Mouse (Mus musculus) limb, embryonic 14.5 days (tissue): ENCODE measurements around the gene Itk. TPM values are rescaled to one million over a fixed set of nuclear protein-coding genes. Genes with fewer than 3 reads are reported as not detected.

Experiments
- ATAC-seq: fragments of 200-750 bp; cut with Nextera tagmentation; 2 replicates; pipeline ENCODE4 v1.8.0; 2017; ENCODE audit warnings: low read depth, moderate number of reproducible peaks, moderate TSS enrichment; ENCODE audit not compliant: low FRiP score
- DNase-seq: peaks from one replicate; pipeline ENCODE4 v3.0.0-alpha.2; 2015; ENCODE audit warnings: low spot score
- H3K27ac ChIP-seq: fragments of 300-500 bp; sonication (generic); replicated peaks from 2 replicates; pipeline ENCODE4 v1.5.1; 2014; ENCODE audit warnings: low read depth, mild to moderate bottlenecking, low read length, moderate library complexity, mixed read lengths
- H3K27me3 ChIP-seq: fragments of 300-500 bp; sonication (generic); 2 replicates; pipeline ENCODE4 v1.6.1; 2014; ENCODE audit warnings: low read length, mixed read lengths; ENCODE audit not compliant: control insufficient read depth, insufficient read depth
- H3K36me3 ChIP-seq: fragments of 300-500 bp; sonication (generic); 2 replicates; pipeline ENCODE4 v1.6.1; 2014; ENCODE audit warnings: mild to moderate bottlenecking, low read length, moderate library complexity, mixed read lengths; ENCODE audit not compliant: control insufficient read depth, insufficient read depth
- H3K4me1 ChIP-seq: fragments of 300-500 bp; sonication (generic); 2 replicates; pipeline ENCODE4 v1.6.1; 2014; ENCODE audit warnings: antibody characterized with exemption, low read length, mixed read lengths; ENCODE audit not compliant: control insufficient read depth, insufficient read depth
- H3K4me2 ChIP-seq: fragments of 300-500 bp; sonication (generic); replicated peaks from 2 replicates; pipeline ENCODE4 v1.6.1; 2014; ENCODE audit warnings: low read depth, mild to moderate bottlenecking, low read length, moderate library complexity; ENCODE audit not compliant: severe bottlenecking
- H3K4me3 ChIP-seq: fragments of 300-500 bp; sonication (generic); replicated peaks from 2 replicates; pipeline ENCODE4 v1.5.1; 2014; ENCODE audit warnings: low read length
- H3K9ac ChIP-seq: fragments of 300-500 bp; sonication (generic); 2 replicates; pipeline ENCODE4 v1.6.1; 2014; ENCODE audit warnings: mild to moderate bottlenecking, low read depth, low read length, moderate library complexity; ENCODE audit not compliant: severe bottlenecking
- H3K9me3 ChIP-seq: fragments of 300-500 bp; sonication (generic); 2 replicates; pipeline ENCODE4 v1.6.1; 2016; ENCODE audit warnings: low read length; ENCODE audit not compliant: control insufficient read depth
- POLR2A ChIP-seq: fragments of 200-500 bp; IDR thresholded peaks from 2 replicates; pipeline ENCODE4 v1.8.0; 2012; ENCODE audit warnings: inconsistent platforms, mild to moderate bottlenecking, moderate library complexity, borderline replicate concordance; ENCODE audit not compliant: insufficient read depth, insufficient read length; ENCODE audit errors: extremely low read depth
- WGBS: fragments of 180-500 bp; shearing (Covaris S2); extraction: QIAGEN DNeasy Blood & Tissue Kit; methylation state at CpG from one replicate; pipeline ENCODE4 v1.1.7; 2014; 5-methylcytosine and 5-hydroxymethylcytosine counted together
- polyA plus RNA-seq, 2 experiments: library from polyadenylated mRNA; depleted of rRNA in 1 of 2; stranded (reverse) in 1 of 2; unstranded in 1 of 2; fragments of >200 nt; fragmentation: Nextera tagmentation in 1 of 2; extraction: Ambion mirVana in 1 of 2; gene quantifications; 2 replicates each; pipeline versions ENCODE4 v1.2.1 to v1.2.3; 2012 to 2014

The Itk gene
- polyA plus RNA-seq, 2 experiments, result 0.14 to 0.28 TPM

DNA sequence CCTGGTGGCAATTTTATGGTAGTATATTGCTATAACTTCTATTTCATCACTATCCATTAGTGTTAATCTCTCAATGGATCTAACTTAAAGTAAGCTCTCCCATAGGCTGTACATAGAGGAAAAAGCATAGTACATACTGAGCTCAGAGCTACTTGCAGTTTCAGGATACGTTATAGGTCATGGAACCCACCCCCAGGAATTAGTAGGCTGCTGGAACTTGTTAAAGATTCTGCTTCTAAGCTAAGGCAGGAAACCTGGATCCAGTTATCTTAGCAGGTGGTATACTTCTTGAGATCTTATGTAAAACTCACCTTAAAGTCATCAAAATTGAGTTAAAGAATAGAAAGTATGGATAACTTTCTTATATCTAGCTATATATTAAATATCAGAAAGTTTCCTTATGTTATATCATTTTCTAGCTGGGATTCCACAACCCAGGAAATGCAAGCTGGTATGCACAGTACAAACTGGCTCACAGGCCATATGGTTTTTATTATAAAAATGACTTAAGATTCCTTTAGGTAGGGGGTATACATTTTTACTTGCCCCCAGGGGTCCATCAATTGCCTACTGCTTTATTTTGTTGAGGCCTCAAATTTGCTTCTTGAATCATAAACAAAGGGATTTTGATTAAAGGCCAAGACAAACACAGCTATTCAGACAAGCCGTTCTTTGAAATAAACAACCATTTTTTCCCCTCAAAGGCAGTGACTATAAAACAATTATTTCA is 39.5 kb downstream of the Itk start:
- Histone ChIP-seq H3K4me1 (peaks cover 17% of the 10 kb centered on the region), H3K27ac (no peak overlapping the region), H3K4me2 (no peak overlapping the region), H3K9ac (no peak overlapping the region), H3K4me3 (no peak overlapping the region), H3K36me3 (no peaks in the 10 kb centered on the region), H3K9me3 (no peaks in the 10 kb centered on the region), H3K27me3 (no peaks in the 10 kb centered on the region)
- ATAC-seq (peak; percentile 67; the same call in 1 of the 2 replicates), DNase-seq (peak; percentile 45)
- WGBS, result 14% methylated on average over 2 of the region's 2 CpGs
- TF ChIP-seq POLR2A, result no peak

DNA sequence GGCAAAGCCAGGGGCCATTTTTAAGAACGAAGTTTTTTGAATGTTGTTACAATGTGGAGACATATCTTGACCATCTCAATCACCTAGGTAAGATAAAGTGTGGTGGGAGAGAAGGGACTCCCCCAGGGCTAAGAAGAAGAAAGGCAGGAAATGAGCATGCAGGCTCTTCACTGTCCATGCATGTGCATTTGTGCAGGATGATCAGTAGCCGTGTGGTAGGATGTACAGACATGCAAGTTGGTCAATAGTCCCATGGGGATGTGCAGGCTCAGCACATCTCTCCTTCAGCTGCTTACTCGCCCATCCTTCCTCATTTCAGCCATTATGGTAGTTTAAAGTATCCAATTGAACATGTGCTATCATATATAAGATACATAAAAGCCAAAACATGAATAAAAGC is 40.9 kb downstream of the Itk start:
- Histone ChIP-seq H3K4me1 (peaks cover 17% of the 10 kb centered on the region), H3K4me2 (no peak overlapping the region), H3K4me3 (no peak overlapping the region), H3K27me3 (no peaks in the 10 kb centered on the region), H3K9ac (no peak overlapping the region), H3K36me3 (no peaks in the 10 kb centered on the region), H3K27ac (no peak overlapping the region), H3K9me3 (no peaks in the 10 kb centered on the region)
- WGBS, result 80% methylated on average over 3 of the region's 3 CpGs
- TF ChIP-seq POLR2A, result no peak
- no peak for DNase-seq
- no peak for ATAC-seq

DNA sequence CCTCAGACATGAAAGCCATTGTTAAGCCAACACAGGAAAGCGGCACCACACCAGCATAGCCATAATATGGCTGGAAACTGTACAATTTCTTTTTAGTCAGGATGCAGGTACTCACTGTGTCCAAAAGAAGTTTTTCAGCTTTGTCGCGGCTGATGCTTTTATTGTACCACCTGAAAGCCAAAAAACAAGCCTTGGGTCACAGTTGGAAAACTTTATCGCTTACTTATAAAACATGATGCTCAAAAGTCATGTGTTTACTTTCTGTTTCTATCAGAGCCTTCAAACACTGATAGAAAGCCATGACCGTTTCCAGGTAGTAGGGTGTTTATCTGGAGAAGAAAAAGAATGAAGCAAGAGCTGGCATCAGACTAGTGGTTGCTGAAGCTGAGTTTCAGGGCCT is 41.6 kb downstream of the Itk start:
- H3K4me2 ChIP-seq, result no peak overlapping the region
- WGBS, result 59% methylated on average over 5 of the region's 5 CpGs
- H3K36me3 ChIP-seq, result no peaks in the 10 kb centered on the region
- H3K4me3 ChIP-seq, result no peak overlapping the region
- no peaks in the 10 kb centered on the region for H3K9me3 ChIP-seq
- ATAC-seq, result no peak
- H3K27ac ChIP-seq, result no peak overlapping the region
- DNase-seq, result no peak
- no peaks in the 10 kb centered on the region for H3K27me3 ChIP-seq
- no peak overlapping the region for H3K9ac ChIP-seq
- peaks cover 17% of the 10 kb centered on the region for H3K4me1 ChIP-seq
- no peak for TF ChIP-seq POLR2A

DNA sequence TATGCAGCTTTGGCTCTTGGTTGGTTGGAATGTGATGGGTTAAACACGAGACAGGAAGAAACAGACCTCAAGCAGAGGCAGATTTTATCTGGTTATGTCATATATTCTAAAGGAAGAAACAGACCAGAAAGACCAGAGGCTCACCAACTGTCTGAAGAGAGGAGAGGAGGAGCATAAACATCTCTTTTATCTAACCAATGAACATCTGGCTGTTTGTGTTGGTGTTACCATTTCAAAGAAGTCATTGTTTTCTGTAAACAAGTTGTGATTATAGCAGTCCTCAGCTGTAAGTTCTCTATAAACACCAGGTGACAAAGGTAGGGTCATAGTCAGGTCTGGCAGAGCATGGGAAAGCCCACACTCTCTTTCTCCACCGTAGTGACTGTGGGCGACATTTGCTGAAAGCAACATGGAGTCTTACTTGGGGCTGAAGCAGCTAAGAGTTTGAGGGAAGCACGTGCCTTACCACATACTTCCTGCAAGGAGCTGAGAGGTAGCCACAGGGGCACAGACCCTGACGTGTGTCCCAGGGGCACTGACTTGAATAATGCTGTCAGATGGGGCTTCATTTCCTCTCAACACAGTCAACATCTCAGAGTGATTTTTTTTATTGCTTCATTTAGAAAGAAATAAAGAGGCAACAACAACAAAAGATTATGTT is 45.3 kb downstream of the Itk start:
- Histone ChIP-seq H3K36me3 (no peaks in the 10 kb centered on the region), H3K27me3 (no peaks in the 10 kb centered on the region), H3K4me1 (peaks cover 8% of the 10 kb centered on the region; the same call in 1 of the 2 replicates), H3K4me3 (no peak overlapping the region), H3K27ac (no peak overlapping the region), H3K4me2 (no peak overlapping the region), H3K9me3 (no peaks in the 10 kb centered on the region), H3K9ac (no peak overlapping the region)
- TF ChIP-seq POLR2A, result no peak
- ATAC-seq (no peak), DNase-seq (no peak)
- 36% methylated on average over 5 of the region's 5 CpGs for WGBS

DNA sequence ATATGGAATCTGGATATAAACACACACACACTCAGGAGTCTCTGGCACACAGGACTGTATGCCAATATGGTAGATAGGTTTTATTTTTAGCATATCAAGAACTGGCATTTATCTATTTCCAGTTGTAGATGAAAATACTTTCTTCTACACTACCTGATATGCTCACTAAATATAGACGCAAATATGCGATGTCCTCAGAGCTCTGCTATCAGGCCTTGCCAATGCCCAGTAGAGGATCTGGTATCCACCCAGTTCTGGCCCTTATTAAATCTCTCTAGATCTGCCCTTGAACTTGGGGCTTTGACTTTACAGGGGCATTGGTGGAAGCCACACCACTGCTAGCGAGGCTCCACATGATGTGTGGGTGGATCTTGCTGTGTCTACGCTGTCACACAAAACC is 47.4 kb downstream of the Itk start:
- Histone ChIP-seq H3K4me3 (no peak overlapping the region), H3K27me3 (no peaks in the 10 kb centered on the region), H3K36me3 (no peaks in the 10 kb centered on the region), H3K4me1 (no peaks in the 10 kb centered on the region), H3K9me3 (no peaks in the 10 kb centered on the region), H3K4me2 (no peak overlapping the region), H3K27ac (no peak overlapping the region), H3K9ac (no peak overlapping the region)
- TF ChIP-seq POLR2A, result no peak
- WGBS, result 93% methylated on average over 4 of the region's 4 CpGs
- ATAC-seq, result no peak
- DNase-seq, result no peak
